Mouse (Mus musculus) stomach, postnatal 0 days (tissue): ENCODE data around the gene Unc13a.

Source experiments
- CTCF ChIP-seq: IDR thresholded peaks from 2 replicates; pipeline ENCODE4 v1.5.1; 2016; ENCODE audit warnings: antibody characterized with exemption, low read depth, mild to moderate bottlenecking, moderate library complexity
- EP300 ChIP-seq: optimal IDR thresholded peaks from 2 replicates; pipeline ENCODE3; 2016; ENCODE audit warnings: antibody characterized with exemption

GRCm38 (mm10) chr8:71594324-71594722 lies 77.2 kb downstream of the Unc13a start:
- TF ChIP-seq CTCF (no peak), EP300 (no peak)
